Mouse (Mus musculus): Measurements from ENCODE around the gene Tenm2.

DNA sequence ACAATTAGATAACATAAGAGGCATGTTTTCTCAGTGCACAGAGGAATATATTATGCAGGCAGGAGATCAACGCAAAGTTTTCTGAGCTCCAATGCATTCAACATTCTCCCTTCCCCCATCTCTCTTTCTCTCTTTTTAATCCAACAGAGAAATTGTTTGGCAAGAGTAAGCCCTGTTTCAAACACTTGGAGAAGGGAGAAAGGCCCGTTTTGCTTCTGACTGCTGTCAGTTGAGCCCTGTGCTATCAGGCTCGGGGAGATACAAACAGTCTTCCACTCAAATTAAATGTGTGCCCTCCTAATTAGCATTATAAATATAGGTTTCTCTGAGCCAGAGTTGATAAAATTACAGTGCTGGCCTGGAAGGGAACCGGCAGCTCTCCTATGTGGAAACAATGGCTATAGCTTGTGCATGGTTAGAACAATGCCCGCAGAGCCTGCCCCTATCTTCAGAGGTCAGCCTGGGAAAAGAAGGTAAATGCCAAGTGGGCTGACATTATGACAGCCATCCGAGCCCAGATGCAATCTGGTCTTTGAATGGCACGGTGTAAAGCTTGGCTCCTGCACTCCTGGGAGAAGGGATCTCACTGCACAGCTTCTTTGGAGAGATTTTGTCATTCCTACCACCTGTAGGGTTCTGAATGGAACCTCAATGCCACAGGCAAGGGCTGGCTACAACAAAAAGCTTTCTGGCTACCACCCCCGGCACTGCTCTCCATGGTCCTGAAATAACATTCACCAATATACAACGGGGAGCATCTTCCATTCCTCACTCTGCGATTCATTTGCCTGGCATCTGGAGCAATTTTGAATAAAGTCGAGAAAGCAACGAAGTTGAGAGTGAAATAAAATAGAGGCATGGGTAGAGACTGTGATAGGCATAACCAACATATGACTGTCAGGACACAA lies 839.7 kb downstream of the Tenm2 start:
- TF ChIP-seq CTCF (IDR thresholded peaks at IDR 0.05), result no peak
- TF ChIP-seq EP300 (IDR thresholded peaks at IDR 0.05), result no peak

Measured in lung, postnatal 0 days (tissue).